Mouse (Mus musculus) embryo, embryonic 11 days (tissue): ENCODE data around the gene Nrp2.

Experiments
- DNase-seq: peaks from one replicate; pipeline ENCODE4 v3.0.0-alpha.2; 2015

The Nrp2 gene

GRCm38 (mm10) chr1:62752661-62753333 is 49.7 kb downstream of the Nrp2 start:
- DNase-seq: no peak

DNA sequence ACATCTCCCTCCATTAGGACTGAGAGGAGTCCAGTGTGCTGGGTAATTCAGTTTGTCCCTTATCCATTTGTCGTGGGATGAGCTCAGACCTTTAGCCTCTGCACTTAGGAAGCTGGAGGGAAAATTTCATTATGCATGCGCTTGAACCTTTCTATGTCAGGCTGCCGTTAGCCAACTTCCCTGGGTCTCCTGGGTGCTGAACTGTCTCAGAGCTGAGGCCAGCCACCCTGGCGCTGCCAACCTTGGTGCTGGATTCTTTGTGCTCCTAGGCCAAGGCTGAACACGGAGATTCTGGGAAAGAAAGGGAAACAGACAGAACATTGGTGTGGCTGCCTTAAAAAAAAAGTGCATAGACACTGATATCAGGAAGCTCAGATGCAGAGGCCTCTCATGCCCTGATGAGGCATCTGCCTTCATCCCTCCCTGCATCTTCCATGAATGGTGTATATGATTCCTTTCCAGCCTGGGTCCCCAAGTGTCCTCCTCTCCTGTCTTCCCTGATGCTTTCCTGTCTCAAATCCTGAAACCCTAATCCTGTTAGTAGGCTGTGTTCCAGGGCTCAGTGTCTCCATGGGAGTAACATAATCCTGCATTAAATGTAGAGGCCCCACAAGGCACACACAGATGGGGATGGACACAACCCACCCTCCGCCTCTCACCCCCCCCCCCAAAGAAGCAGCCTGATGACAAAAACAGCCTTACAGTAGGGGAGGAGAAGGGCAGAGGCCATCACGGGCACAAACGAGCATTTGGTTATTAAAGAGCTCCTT is 51.2 kb downstream of the Nrp2 start:
- DNase-seq: no peak

DNA sequence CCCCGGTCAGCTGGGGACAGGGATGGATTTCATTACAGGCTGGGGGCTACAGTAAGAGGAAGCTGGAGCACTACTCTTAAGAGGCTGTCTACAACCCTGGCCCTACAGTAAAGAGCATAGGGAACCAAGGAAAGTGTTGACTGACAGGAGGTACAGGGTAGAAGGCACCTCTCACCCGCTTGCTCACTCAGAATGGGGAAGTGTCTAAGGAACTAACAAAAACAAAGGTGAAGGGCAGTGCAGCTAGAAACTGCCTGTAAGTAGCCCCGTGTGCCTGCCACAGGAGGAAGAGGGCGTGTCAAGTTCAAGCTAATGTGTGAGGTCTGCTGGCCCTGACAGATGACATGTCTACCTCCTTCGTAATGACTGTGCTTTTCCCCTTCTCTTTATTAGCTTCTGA is 57.0 kb downstream of the Nrp2 start:
- no peak for DNase-seq

GRCm38 (mm10) chr1:62760565-62760964 is 57.5 kb downstream of the Nrp2 start:
- DNase-seq: no peak

DNA sequence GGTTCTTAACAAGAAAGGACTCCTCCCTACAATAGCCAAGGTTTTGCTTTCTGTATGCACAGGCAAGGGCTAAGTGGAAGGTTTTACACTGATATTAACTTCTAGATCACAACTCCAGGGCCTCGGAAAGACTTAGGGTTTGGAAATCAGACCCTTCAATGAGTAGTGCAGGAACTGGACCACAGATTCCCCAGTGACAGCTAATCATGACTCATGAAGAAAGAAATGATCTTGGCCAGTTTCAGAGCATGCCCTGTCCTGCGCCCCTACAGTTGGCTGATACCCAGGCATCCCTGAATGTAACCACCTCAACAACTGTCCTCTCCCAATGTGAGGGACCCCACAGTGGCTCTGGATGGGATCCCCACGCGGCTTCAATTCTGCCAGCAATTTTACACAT is 60.7 kb downstream of the Nrp2 start:
- no peak for DNase-seq

DNA sequence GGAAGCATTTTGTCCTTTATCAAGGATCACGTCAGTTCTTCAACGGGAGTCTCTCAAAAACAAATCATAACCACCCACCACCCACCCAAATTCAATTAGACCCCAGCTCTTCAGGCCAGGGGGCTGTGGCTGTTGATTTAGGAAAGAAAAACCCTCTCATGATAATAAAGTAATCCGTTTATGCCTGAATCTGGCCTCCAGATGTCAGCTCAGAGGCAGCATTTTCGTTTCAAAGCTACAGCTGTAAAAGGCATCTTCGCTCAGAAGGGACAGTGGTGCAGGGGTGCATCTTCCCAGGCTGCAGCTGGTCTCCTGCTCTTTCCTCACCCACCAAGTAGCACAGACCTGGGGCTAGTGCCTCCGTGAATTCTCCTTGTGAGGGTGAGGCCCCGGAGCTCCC is 62.1 kb downstream of the Nrp2 start:
- DNase-seq: peak; percentile 59

GRCm38 (mm10) chr1:62766766-62767165 is 63.7 kb downstream of the Nrp2 start:
- DNase-seq: peak; percentile 77

DNA sequence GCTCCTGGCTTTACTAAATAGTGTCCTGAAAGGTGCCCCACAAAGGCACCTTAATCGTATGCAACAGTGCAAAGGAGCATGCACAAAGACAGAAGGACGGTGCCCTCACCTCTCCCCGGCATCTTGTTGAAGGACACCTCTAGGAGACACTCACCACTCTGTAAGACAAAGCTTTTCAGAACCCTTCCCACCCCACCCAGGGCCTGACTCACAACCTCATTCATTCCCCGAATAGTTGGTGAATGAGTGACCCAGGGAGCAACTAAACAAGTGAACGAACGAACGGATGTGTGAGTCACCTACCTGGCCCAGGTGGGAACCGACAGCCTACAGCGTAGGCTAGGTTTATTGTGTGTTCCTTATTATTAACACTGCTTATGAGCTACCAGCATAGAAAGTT is 64.5 kb downstream of the Nrp2 start:
- no peak for DNase-seq

GRCm38 (mm10) chr1:62770576-62770975 is 67.5 kb downstream of the Nrp2 start:
- DNase-seq: no peak

- DNase-seq: no peak
These were observed 69.3 kb downstream of the Nrp2 start for GRCm38 (mm10) chr1:62772391-62772790.

- DNase-seq: no peak
These were observed 70.2 kb downstream of the Nrp2 start for GRCm38 (mm10) chr1:62773105-62773920.

- no peak for DNase-seq
These were observed 70.8 kb downstream of the Nrp2 start for GRCm38 (mm10) chr1:62773921-62774191.

DNA sequence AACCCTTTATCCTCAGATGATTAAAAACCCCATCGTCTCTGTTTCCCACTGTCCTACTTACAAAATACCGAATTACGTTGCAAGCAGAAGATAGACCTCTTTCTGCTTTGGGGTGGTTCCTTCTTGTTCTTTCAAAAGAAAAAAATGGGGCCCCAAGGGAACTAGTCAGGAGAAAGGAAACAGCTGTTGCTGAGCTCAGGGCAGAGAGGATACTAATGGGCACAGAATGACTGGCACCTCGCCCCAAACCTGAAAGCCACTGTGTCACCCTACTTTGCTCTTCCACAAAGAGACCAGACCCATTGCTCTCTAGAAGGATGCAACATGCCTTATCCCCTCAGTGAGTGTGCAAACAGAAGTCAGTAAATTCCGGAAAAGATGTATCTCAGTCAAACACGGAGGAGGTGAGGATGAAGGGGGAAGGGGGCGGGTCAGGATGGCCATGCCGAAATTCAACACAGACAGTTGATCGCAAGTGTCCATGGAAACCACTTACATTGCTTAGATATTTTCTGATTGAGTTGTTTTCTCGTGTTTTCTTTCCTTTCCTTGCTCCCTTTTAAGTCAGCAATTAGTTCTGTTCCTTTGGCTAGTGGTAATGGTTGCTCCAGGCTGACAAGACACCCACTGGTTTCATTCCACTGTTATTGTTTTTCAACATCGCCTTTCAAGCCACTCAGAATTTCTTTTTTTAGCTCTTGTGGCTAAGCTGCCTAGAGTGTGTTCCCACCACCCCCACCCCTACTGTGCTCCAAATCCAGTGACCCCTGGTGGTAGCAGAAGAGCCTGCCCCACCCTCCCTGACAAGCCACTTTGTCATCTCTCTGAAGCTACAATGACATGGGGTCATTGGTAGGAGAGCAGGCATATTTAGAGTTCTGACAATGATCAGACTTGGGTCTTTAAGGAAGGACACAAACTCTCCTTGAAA is 71.5 kb downstream of the Nrp2 start:
- no peak for DNase-seq

GRCm38 (mm10) chr1:62777320-62778235 is 74.5 kb downstream of the Nrp2 start:
- DNase-seq: peak; percentile 46

- DNase-seq: no peak
These were observed 75.8 kb downstream of the Nrp2 start for GRCm38 (mm10) chr1:62778910-62779309.

GRCm38 (mm10) chr1:62780068-62780761 is 77.1 kb downstream of the Nrp2 start:
- peak; percentile 76 for DNase-seq

DNA sequence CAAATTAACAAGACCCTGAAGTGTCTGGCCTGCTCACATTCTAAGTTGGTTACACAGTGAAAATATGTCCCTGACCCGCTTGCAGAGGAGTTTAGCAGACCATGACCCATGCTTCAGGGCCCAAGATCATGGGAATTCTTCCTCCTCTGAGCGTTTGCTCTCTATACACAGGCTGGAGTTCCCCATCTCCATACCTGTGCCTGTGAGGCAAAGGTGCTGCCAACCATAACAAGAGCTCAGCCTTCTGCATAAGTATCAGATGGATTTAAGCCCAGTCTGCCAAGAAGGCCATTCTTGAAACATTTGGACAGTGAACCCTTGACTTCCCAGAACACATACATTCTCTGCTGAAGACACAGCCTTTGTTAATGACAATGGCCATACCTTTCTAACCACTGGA is 79.1 kb downstream of the Nrp2 start:
- DNase-seq: no peak

- no peak for DNase-seq
These were observed 79.5 kb downstream of the Nrp2 start for GRCm38 (mm10) chr1:62782573-62782972.

DNA sequence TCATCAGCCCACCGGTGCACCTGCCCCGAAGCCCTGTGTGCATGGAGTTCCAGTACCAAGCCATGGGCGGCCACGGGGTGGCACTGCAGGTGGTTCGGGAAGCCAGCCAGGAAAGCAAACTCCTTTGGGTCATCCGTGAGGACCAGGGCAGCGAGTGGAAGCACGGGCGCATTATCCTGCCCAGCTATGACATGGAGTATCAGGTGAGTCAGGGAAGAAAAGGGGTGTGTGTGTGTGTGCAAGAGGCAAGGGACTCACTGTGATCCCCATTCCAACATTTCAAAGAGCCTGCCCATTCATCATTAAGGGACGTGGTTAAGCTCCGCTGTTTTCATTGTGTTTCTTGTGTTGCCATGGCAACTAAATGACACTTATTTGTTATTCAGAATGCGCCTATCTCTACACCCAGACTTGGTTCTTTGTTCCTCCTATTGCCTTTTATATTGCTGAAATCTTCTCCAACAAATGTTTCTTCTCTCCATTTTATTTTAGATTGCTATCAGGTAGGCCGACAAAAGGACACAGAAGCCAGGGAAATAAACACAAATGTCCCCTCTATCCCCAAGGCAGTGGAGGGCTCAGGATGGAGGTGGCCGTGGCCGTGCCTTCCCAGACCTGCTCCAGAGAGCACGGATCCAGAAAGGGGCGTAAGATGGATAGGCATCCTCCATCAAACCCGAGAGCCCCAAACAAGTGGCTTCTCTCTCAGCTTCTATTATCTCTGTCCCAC is 80.4 kb downstream of the Nrp2 start:
- DNase-seq: peak; percentile 37

DNA sequence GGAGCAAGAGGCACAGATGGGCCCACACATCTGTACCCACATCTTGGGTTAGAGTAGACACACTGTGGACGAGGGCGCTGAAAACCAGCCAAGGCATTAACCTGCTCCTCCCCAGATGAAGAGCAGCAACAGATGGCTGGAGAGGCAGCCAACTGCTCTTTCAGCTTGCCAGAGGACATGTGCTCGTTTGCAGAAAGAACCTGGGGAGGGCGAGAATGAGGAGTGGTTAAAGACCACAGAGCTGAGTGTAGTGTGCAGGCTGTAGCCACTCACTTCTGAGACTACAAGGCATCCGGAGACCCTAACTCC is 81.0 kb downstream of the Nrp2 start:
- DNase-seq: no peak

GRCm38 (mm10) chr1:62786255-62786654 is 83.2 kb downstream of the Nrp2 start:
- DNase-seq: peak; percentile 78
